ENCODE assay signal across 8 mouse cellular contexts in the genomic region with DNA sequence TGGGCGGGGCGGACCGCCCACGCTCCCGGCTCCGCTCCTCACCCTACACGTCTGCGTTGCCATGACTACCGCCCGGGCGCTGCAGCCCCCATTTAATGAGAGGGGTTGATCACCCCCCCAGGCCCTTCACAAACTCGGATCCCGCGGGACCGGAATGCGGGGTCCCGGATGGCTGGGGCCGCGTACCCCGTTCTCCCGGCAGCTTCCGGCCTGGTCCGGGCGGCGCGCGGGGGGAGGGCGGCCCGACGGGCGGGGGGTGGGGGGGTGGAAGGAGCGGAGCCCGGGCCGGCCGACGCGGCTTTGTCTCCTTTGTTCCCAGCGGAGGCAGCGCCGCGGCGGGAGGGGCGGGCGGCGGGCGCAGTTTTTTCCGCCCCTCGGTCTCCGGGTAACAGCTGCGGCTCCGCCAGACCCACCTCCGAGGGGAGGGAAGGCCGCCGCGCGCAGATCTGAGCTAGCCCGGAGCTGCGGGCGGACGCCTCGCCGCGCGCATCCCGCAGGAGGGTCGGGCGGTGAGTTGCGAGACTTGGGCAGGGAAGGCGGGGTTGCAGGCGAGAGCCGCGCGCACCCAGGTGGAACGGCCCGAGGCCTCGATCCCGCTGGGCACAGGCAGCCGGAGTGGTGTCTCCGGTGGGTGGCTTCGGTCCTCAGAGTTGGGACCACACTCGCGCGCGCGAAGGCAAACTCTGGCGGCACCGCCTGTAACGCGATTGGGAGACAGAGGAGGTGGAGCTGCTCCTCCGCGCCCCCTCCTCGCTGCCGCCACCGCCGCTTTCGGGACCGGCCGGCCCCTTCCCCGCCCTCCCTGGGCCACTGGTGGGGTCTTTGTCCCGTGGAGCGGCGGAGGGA. TPM values are rescaled to one million over a fixed set of nuclear protein-coding genes. Genes with fewer than 3 reads are reported as not detected.
A peak's percentile ranks its signal among the peaks of the same experiment; 100 is the strongest.
DNase-seq lines count a peak whose midpoint lies in the region; ATAC-seq and TF ChIP-seq lines count a peak whose summit lies in the region.

Gene Plxnb1 (plus strand): TSS at position 253 of the 846 bp plus-strand sequence.

- no peaks in the 10 kb centered on the region for H3K27me3 ChIP-seq in heart, embryonic 10.5 days (ENCODE audit: insufficient read depth, poor library complexity, severe bottlenecking)
- no peaks in the 10 kb centered on the region for H3K27me3 ChIP-seq in kidney, embryonic 15.5 days
- H3K27me3 ChIP-seq in liver, adult 2 months (ENCODE audit: control insufficient read depth, insufficient read depth, low read length), result no peaks in the 10 kb centered on the region
- H3K27me3 ChIP-seq in myocyte (ENCODE audit: control insufficient read depth, insufficient read depth, insufficient read length), result no peaks in the 10 kb centered on the region
- H3K27me3 ChIP-seq in testis, adult 2 months (ENCODE audit: control insufficient read depth, insufficient read depth, low read length), result no peaks in the 10 kb centered on the region

- H3K4me2 ChIP-seq in kidney, embryonic 15.5 days, result peak within 1 kb of the TSS; percentile 86
- peak within 1 kb of the TSS; percentile 80 for H3K4me2 ChIP-seq in myocyte (ENCODE audit: low read depth)

- peak within 1 kb of the TSS; percentile 84 for H3K9ac ChIP-seq in kidney, embryonic 15.5 days
- H3K9ac ChIP-seq in liver, adult 2 months (ENCODE audit: low read depth, low read length), result peak within 1 kb of the TSS; percentile 89

- peaks cover 28% of the 10 kb centered on the region for H3K36me3 ChIP-seq in heart, embryonic 10.5 days
- peaks cover 14% of the 10 kb centered on the region for H3K36me3 ChIP-seq in kidney, embryonic 15.5 days
- H3K36me3 ChIP-seq in liver, adult 2 months (ENCODE audit: control insufficient read depth, insufficient read depth, low read length), result no peaks in the 10 kb centered on the region
- H3K36me3 ChIP-seq in myocyte (ENCODE audit: control insufficient read depth, insufficient read depth), result no peaks in the 10 kb centered on the region
- H3K36me3 ChIP-seq in testis, adult 2 months (ENCODE audit: control insufficient read depth, insufficient read depth, low read length), result no peaks in the 10 kb centered on the region

- H3K27ac ChIP-seq in heart, embryonic 10.5 days, result peak within 1 kb of the TSS; percentile 99
- H3K27ac ChIP-seq in kidney, embryonic 15.5 days, result peak within 1 kb of the TSS; percentile 98
- peak within 1 kb of the TSS; percentile 92 for H3K27ac ChIP-seq in liver, adult 2 months (replicated peaks; ENCODE audit: insufficient read depth, low read depth, low read length)
- H3K27ac ChIP-seq in testis, adult 2 months (ENCODE audit: control insufficient read depth, insufficient read depth, low read depth, low read length), result peak within 1 kb of the TSS; percentile 63

- peak within 1 kb of the TSS; percentile 86 for H3K4me3 ChIP-seq in heart, embryonic 10.5 days
- H3K4me3 ChIP-seq in kidney, embryonic 15.5 days (replicated peaks), result peak within 1 kb of the TSS; percentile 67
- peak within 1 kb of the TSS; percentile 82 for H3K4me3 ChIP-seq in liver, adult 2 months (ENCODE audit: insufficient read depth, low read depth, low read length)
- H3K4me3 ChIP-seq in myocyte, result peak within 1 kb of the TSS; percentile 37
- peak within 1 kb of the TSS; percentile 86 for H3K4me3 ChIP-seq in testis, adult 2 months (ENCODE audit: control insufficient read depth, low read depth, low read length)

- peak; percentile 70 for DNase-seq in urinary bladder, adult 2 months (ENCODE audit: low spot score)
- DNase-seq in urinary bladder, postnatal 10 days (ENCODE audit: low spot score), result no peak
- DNase-seq in embryo, embryonic 9.5 days (ENCODE audit: extremely low spot score), result peak; percentile 85
- peak; percentile 91 for DNase-seq in heart, embryonic 10.5 days (ENCODE audit: low spot score)
- DNase-seq in liver, adult 2 months (ENCODE audit: extremely low read depth, low read depth, low spot score), result no peak

- under 1% methylated on average over 102 of the region's 102 CpGs for WGBS in heart, embryonic 10.5 days
- under 1% methylated on average over 89 of the region's 102 CpGs for WGBS in kidney, embryonic 15.5 days
- WGBS in liver, adult 2 months, result 1% methylated on average over 99 of the region's 102 CpGs

- ATAC-seq in kidney, embryonic 15.5 days (replicated peaks; ENCODE audit: low FRiP score), result peak; percentile 59

- peaks cover 80% of the 10 kb centered on the region for H3K4me1 ChIP-seq in heart, embryonic 10.5 days
- peaks cover 80% of the 10 kb centered on the region for H3K4me1 ChIP-seq in kidney, embryonic 15.5 days
- peaks cover 30% of the 10 kb centered on the region for H3K4me1 ChIP-seq in liver, adult 2 months (ENCODE audit: control insufficient read depth, insufficient read depth, low read length)
- H3K4me1 ChIP-seq in testis, adult 2 months (ENCODE audit: control insufficient read depth, insufficient read depth, low read length), result peaks cover 17% of the 10 kb centered on the region

- no peaks in the 10 kb centered on the region for H3K9me3 ChIP-seq in heart, embryonic 10.5 days
- H3K9me3 ChIP-seq in kidney, embryonic 15.5 days (replicated peaks), result no peaks in the 10 kb centered on the region

- H3K79me2 ChIP-seq in liver, adult 2 months (ENCODE audit: control insufficient read depth, insufficient read depth, low read length), result peaks cover 12% of the 10 kb centered on the region
- H3K79me2 ChIP-seq in myocyte (ENCODE audit: control insufficient read depth, insufficient read depth), result no peaks in the 10 kb centered on the region

- TF ChIP-seq CTCF in liver, adult 2 months (IDR thresholded peaks at IDR 0.05; ENCODE audit: low read depth, low read length), result no peak
- TF ChIP-seq CTCF in testis, adult 2 months (IDR thresholded peaks at IDR 0.05; ENCODE audit: control insufficient read depth, insufficient read depth, insufficient replicate concordance, low read depth, low read length), result no peak

- H3ac ChIP-seq in myocyte (ENCODE audit: control insufficient read depth, insufficient read length), result peak within 1 kb of the TSS; percentile 89

- 0 out of 2 replicates have a peak, but pooled peaks have one; percentile 30 for TF ChIP-seq POLR2A in liver, adult 2 months (IDR thresholded peaks at IDR 0.05; ENCODE audit: extremely low read depth, insufficient read depth, low read length)
- peak; percentile 72 for TF ChIP-seq POLR2A in myocyte (IDR thresholded peaks at IDR 0.05; ENCODE audit: insufficient read length, low read depth)
- peak; percentile 27 for TF ChIP-seq POLR2A in testis, adult 2 months (IDR thresholded peaks at IDR 0.05; ENCODE audit: control insufficient read depth, low read depth, low read length)

TF ChIP-seq in myocyte, 11 proteins besides CTCF, POLR2A, EP300 and RAD21:
- no peak for TF ChIP-seq E2F4 (IDR thresholded peaks at IDR 0.05; ENCODE audit: insufficient read depth)
- TF ChIP-seq MAX (IDR thresholded peaks at IDR 0.05; ENCODE audit: low read depth), result no peak
- no peak for TF ChIP-seq TCF12 (IDR thresholded peaks at IDR 0.05; ENCODE audit: insufficient read depth, poor library complexity, severe bottlenecking)
- peak; percentile 56 for TF ChIP-seq POLR2AphosphoS2 (IDR thresholded peaks at IDR 0.05; ENCODE audit: insufficient read length, low read depth)
- TF ChIP-seq REST (IDR thresholded peaks at IDR 0.05; ENCODE audit: insufficient read depth, insufficient read length), result no peak
- peak in 2 of 3 experiments; percentile 29 to 39 for TF ChIP-seq MYOD1 (IDR thresholded peaks at IDR 0.05; ENCODE audit: control insufficient read depth in 1 of 3, insufficient read length in 2 of 3, low read depth in 2 of 3)
- no peak for TF ChIP-seq SRF (IDR thresholded peaks at IDR 0.05; ENCODE audit: control insufficient read depth, insufficient read length, low read depth)
- TF ChIP-seq CEBPB (IDR thresholded peaks at IDR 0.05; ENCODE audit: insufficient read depth, poor library complexity, severe bottlenecking), result no peak
- TF ChIP-seq USF1 (IDR thresholded peaks at IDR 0.05; ENCODE audit: low read depth), result no peak
- no peak for TF ChIP-seq TCF3 (IDR thresholded peaks at IDR 0.05; ENCODE audit: insufficient read length, low read depth)
- TF ChIP-seq MYOG (IDR thresholded peaks at IDR 0.05; ENCODE audit: control insufficient read depth in 1 of 3, insufficient read depth in 1 of 3, insufficient read length in 2 of 3, low read depth in 2 of 3), result peak in 2 of 3 experiments; percentile 38 to 54

RNA-seq across cellular contexts. Expression of gene Plxnb1, which starts in this region (rescaled TPM):
- 19.9 and 26.2 TPM in 2 replicates for polyA plus RNA-seq in urinary bladder, adult 2 months (2012; rRNA removed)
- 11.5 and 14.2 TPM in 2 replicates for polyA plus RNA-seq in heart, embryonic 10.5 days (2016; fragmentation: Nextera tagmentation; extraction: Ambion mirVana)
- 15.2 and 19.4 TPM in 2 replicates for polyA plus RNA-seq in kidney, embryonic 15.5 days (2015; fragmentation: Nextera tagmentation; extraction: Ambion mirVana)
- total RNA-seq in liver, adult 2 months (2014; rRNA removed), result 10.9 and 17.9 TPM in 2 replicates
- polyA plus RNA-seq in liver, adult 2 months (2012; rRNA removed), result 15.4 and 26.5 TPM in 2 replicates
- polyA plus RNA-seq in myocyte (2012; fragmentation: generic; extraction: Trizol), result 6.1 TPM
- polyA plus RNA-seq in testis, adult 2 months (2012; rRNA removed), result 5.8 and 6.0 TPM in 2 replicates

Comparison
In these comparisons a context has a peak if more than half of its experiments do, and no peak if none do; other contexts are left out.
1. DNase-seq: peak in urinary bladder, adult 2 months (single experiment), embryo, embryonic 9.5 days (single experiment) and heart, embryonic 10.5 days (single experiment); none in urinary bladder, postnatal 10 days (single experiment) and liver, adult 2 months (single experiment).
2. Peak in every context shown above with its lines, with median percentiles within 50 percentile points of each other: H3K27ac ChIP-seq, H3K4me3 ChIP-seq and POLR2A ChIP-seq.